Mouse (Mus musculus) stomach, embryonic 16.5 days (tissue): ENCODE results near the gene Cd40. TPM values are rescaled to one million over a fixed set of nuclear protein-coding genes. Genes with fewer than 3 reads are reported as not detected.

Experiments used
- ATAC-seq: fragments of 200-750 bp; cut with Nextera tagmentation; 2 replicates; pipeline ENCODE4 v1.8.0; 2017; ENCODE audit warnings: moderate number of reproducible peaks, moderate TSS enrichment; ENCODE audit not compliant: insufficient read depth, low FRiP score
- H3K27ac ChIP-seq: fragments of 300-500 bp; sonication (generic); 2 replicates; pipeline ENCODE4 v1.5.1; 2014; ENCODE audit warnings: low read length
- H3K27me3 ChIP-seq: fragments of 300-500 bp; sonication (generic); 2 replicates; pipeline ENCODE4 v1.6.1; 2014; ENCODE audit warnings: low read length, control low read depth, mixed read lengths; ENCODE audit not compliant: control insufficient read depth, insufficient read depth
- H3K36me3 ChIP-seq: fragments of 300-500 bp; sonication (generic); 2 replicates; pipeline ENCODE4 v1.6.1; 2014; ENCODE audit warnings: low read length; ENCODE audit not compliant: control insufficient read depth, insufficient read depth
- H3K4me1 ChIP-seq: fragments of 300-500 bp; sonication (generic); 2 replicates; pipeline ENCODE4 v1.6.1; 2014; ENCODE audit warnings: low read length, control low read depth, mixed read lengths; ENCODE audit not compliant: control insufficient read depth, insufficient read depth
- H3K4me2 ChIP-seq: fragments of 300-500 bp; sonication (generic); 2 replicates; pipeline ENCODE4 v1.6.1; 2014; ENCODE audit warnings: low read depth, low read length, mixed read lengths
- H3K4me3 ChIP-seq: fragments of 300-500 bp; sonication (generic); replicated peaks from 2 replicates; pipeline ENCODE4 v1.5.1; 2014; ENCODE audit warnings: mild to moderate bottlenecking, low read length
- H3K9ac ChIP-seq: fragments of 300-500 bp; sonication (generic); 2 replicates; pipeline ENCODE4 v1.6.1; 2014; ENCODE audit warnings: low read length
- H3K9me3 ChIP-seq: fragments of 300-500 bp; sonication (generic); replicated peaks from 2 replicates; pipeline ENCODE4 v1.6.1; 2016; ENCODE audit warnings: low read length, control low read depth; ENCODE audit not compliant: control insufficient read depth
- WGBS: fragments of 180-500 bp; shearing (Covaris S2); extraction: QIAGEN DNeasy Blood & Tissue Kit; methylation state at CpG from one replicate; pipeline ENCODE4 v1.1.7; 2014; 5-methylcytosine and 5-hydroxymethylcytosine counted together
- polyA plus RNA-seq: library from polyadenylated mRNA; unstranded; fragments of >200 nt; fragmentation: Nextera tagmentation; extraction: Ambion mirVana; gene quantifications from 2 replicates; pipeline ENCODE4 v1.2.1, GENCODE M21; 2015

Cd40 gene
- polyA plus RNA-seq, 1 experiment from 2014 or later, result 7.0 TPM

DNA sequence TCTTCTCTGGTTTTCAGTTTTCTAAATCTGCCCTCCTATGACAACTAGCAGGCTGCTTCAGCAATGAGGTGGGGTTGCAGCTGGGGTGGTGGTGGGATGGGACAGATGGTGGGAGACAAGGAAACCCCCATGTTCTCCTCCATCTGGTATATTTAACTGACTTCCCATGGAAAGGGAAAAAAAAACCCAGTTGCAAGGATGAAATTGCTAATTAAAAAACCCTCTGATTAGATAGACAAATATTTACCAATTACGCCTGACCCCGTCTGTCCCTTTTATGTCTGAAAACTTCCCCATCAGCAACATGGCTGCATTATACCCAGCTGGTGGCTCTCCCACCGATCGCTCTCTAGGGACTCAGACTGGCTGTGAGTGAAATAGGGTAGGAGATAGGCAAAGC, 31.2 kb downstream of the Cd40 start:
- H3K4me2 ChIP-seq, result no peak overlapping the region
- no peaks in the 10 kb centered on the region for H3K4me1 ChIP-seq
- H3K9me3 ChIP-seq, result no peaks in the 10 kb centered on the region
- 69% methylated on average over 4 of the region's 4 CpGs for WGBS
- no peak overlapping the region for H3K27ac ChIP-seq
- H3K9ac ChIP-seq, result no peak overlapping the region
- no peaks in the 10 kb centered on the region for H3K27me3 ChIP-seq
- no peak for ATAC-seq
- no peaks in the 10 kb centered on the region for H3K36me3 ChIP-seq
- no peak overlapping the region for H3K4me3 ChIP-seq

DNA sequence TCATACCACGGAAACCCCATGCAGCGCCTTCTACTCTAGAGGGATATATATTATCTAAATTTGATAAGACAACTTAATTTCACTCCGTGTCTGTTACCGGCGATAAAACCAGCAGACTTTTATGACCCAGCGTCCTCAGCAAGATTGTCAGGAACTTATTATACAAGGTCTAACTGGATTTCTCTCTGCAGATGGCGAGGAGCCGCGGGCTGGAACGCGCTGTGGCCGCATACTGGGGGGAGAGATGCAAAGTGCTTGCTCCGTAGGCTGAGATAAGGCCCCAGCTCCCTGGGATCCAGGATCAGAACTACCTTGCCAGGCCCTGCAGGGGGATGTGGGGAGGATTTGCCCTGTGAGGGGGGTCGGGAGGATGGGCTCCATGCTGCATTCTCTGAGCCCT, 34.0 kb downstream of the Cd40 start:
- Histone ChIP-seq H3K9ac (no peak overlapping the region), H3K4me1 (no peaks in the 10 kb centered on the region), H3K4me2 (no peak overlapping the region), H3K27me3 (no peaks in the 10 kb centered on the region), H3K9me3 (no peaks in the 10 kb centered on the region), H3K4me3 (no peak overlapping the region), H3K27ac (no peak overlapping the region), H3K36me3 (no peaks in the 10 kb centered on the region)
- WGBS, result 43% methylated on average over 14 of the region's 14 CpGs
- ATAC-seq, result no peak

DNA sequence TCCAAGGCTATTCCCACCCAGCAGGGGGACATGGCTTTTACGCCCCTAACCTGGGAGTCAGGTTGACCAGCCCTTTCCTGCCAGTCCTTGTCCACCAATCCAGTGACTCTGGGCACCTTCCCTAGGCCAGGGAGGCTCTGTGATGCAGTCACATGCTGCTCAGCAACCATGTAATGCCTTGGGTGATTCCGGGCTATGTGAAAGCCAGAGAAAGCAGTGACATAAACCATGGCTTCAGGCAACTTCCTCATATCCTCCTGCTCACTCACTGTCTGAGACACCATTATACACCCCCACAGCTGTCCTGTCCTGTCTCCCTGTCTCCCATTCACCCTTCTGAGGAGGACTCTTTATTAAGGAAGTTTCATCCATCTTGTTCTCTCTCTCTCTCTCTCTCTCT, 35.2 kb downstream of the Cd40 start, which contains the start of gene 1700025C18Rik:
Gene 1700025C18Rik (minus strand): TSS at position 101 of the 400 bp plus-strand sequence.
- no peaks in the 10 kb centered on the region; the same call in 1 of the 2 replicates for H3K27me3 ChIP-seq
- no peak for ATAC-seq
- H3K36me3 ChIP-seq, result no peaks in the 10 kb centered on the region
- no peak within 1 kb of the TSS for H3K27ac ChIP-seq
- no peaks in the 10 kb centered on the region for H3K4me1 ChIP-seq
- no peak within 1 kb of the TSS for H3K9ac ChIP-seq
- H3K9me3 ChIP-seq, result no peaks in the 10 kb centered on the region
- no peak within 1 kb of the TSS for H3K4me3 ChIP-seq
- 68% methylated on average over 2 of the region's 2 CpGs for WGBS
- no peak within 1 kb of the TSS for H3K4me2 ChIP-seq

DNA sequence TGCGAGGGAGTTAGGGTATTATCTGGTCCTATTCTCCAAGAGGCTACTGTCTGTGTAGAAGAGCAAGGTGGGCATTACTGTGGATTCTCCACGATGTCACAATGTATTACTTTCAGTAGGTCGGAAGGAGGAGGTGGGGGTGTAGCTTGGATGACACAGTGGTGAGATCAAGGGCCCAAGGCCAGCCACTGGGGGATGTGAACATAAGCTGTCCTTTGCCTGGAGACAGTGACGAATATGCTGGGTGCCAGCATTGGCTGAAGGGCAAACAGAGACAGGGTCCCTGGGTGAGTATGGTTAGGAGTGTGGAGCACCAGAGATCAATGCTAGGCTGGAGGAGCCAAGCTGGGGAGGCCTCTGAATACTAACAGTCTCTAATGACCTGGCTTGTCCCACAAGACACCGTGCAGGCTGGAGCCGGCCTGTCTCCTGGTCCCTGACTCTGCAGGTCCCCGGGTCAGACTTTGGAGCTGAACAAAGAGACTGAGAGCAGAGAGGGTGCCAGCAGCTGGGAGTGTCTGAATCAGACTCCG, 36.1 kb downstream of the Cd40 start:
- no peak for ATAC-seq
- Histone ChIP-seq H3K36me3 (no peaks in the 10 kb centered on the region), H3K4me2 (no peak overlapping the region), H3K27me3 (peaks cover 1% of the 10 kb centered on the region; the same call in 1 of the 2 replicates), H3K9me3 (no peaks in the 10 kb centered on the region), H3K27ac (no peak overlapping the region), H3K4me1 (no peaks in the 10 kb centered on the region), H3K9ac (no peak overlapping the region), H3K4me3 (no peak overlapping the region)
- WGBS, result 64% methylated on average over 8 of the region's 8 CpGs

DNA sequence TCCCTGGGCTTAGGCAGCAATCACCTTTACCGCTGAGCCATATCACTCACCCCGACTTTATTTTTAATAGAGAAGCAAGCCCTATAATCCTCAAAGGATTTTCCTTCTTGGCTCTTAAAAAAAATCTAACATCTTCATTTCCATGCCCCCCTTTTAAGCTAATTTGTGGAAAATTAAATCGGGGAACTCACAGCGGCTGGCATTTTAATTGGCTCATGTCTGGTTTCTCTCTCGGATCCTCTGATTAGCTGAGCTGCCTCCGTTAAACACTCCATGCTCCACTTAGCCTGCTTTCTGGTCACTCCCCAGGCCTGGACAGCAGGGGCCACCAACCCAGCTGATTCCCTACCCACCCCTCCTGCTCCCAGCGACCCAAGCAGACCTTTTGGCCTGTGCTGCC, 37.0 kb downstream of the Cd40 start:
- Histone ChIP-seq H3K9ac (no peak overlapping the region), H3K27ac (no peak overlapping the region), H3K36me3 (no peaks in the 10 kb centered on the region), H3K9me3 (no peaks in the 10 kb centered on the region), H3K4me1 (no peaks in the 10 kb centered on the region), H3K27me3 (peaks cover 3% of the 10 kb centered on the region; the same call in 1 of the 2 replicates), H3K4me2 (no peak overlapping the region), H3K4me3 (no peak overlapping the region)
- WGBS, result 82% methylated on average over 7 of the region's 7 CpGs
- ATAC-seq, result no peak

DNA sequence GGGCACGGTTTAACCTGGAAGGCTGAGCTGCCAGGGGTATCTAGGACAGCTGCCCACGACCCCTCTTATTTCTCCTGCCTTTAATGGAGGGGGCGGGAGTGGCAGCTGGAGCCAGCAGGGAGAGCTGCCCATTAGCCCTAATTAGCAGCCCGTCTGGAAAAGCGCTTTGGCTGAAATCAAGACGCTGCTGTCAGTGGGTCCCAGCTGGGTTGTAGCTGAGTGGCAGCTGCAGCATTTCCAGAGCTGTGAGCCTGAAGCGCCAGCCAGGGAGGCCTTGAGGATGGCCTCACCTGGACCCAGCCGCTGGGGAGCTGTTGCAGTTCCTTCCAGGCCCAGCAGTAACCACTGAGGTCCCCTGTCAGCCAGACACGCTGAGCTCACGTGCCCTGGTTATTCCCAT, 40.9 kb downstream of the Cd40 start:
- no peak overlapping the region for H3K27ac ChIP-seq
- 23% methylated on average over 10 of the region's 10 CpGs for WGBS
- H3K4me3 ChIP-seq, result no peak overlapping the region
- no peaks in the 10 kb centered on the region for H3K9me3 ChIP-seq
- no peaks in the 10 kb centered on the region for H3K36me3 ChIP-seq
- ATAC-seq, result no peak
- no peaks in the 10 kb centered on the region for H3K4me1 ChIP-seq
- no peak overlapping the region for H3K9ac ChIP-seq
- H3K27me3 ChIP-seq, result peaks cover 3% of the 10 kb centered on the region; the same call in 1 of the 2 replicates
- no peak overlapping the region for H3K4me2 ChIP-seq

DNA sequence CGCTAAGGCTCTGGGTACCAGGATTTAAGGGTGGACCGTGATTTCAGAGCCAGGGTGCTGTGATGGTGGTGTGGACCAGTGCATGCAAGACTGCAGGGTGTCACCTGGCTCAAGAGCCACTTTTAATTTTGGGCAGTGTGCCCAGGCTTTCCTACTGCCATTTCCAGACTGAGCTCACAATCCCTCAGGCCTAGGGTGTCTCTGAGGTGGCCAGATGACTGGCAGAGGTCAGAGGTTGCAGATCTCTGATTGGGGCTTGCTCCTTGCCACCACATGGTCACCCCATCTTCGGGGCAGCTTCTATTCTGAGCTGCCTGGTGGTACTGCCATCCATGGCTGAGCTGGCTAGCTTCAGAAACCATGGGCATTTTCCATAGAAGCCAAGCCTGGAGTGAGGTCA, 43.4 kb downstream of the Cd40 start:
- ATAC-seq, result no peak
- Histone ChIP-seq H3K4me2 (no peak overlapping the region), H3K27me3 (peaks cover 3% of the 10 kb centered on the region; the same call in 1 of the 2 replicates), H3K36me3 (no peaks in the 10 kb centered on the region), H3K9me3 (no peaks in the 10 kb centered on the region), H3K4me3 (no peak overlapping the region), H3K9ac (no peak overlapping the region), H3K4me1 (no peaks in the 10 kb centered on the region), H3K27ac (no peak overlapping the region)
- WGBS, result 73% methylated on average over 3 of the region's 3 CpGs

DNA sequence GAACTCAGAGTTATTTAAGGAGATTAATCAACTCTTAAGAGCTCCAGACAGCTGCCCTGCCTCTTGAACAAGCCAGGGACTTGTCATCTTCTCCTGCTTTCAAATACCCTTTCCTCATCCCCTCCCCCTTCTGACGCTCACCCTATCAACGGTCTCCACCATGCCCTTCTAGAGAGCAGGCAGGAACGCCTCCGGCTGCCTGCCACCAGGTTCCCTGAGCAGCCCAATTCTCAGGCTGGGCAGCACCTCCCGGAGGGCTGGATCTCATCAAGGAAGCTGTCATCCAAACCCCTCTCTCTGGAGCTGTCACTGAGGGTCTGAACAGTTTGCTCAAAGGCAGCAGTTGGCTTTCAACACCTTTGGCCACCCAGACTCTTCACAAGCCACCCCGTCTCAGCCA, 45.3 kb downstream of the Cd40 start:
- ATAC-seq, result no peak
- Histone ChIP-seq H3K9ac (no peak overlapping the region), H3K4me1 (no peaks in the 10 kb centered on the region), H3K4me3 (no peak overlapping the region), H3K4me2 (no peak overlapping the region), H3K27me3 (peaks cover 8% of the 10 kb centered on the region), H3K27ac (no peak overlapping the region), H3K9me3 (no peaks in the 10 kb centered on the region), H3K36me3 (no peaks in the 10 kb centered on the region)
- WGBS, result 4% methylated on average over 6 of the region's 6 CpGs

DNA sequence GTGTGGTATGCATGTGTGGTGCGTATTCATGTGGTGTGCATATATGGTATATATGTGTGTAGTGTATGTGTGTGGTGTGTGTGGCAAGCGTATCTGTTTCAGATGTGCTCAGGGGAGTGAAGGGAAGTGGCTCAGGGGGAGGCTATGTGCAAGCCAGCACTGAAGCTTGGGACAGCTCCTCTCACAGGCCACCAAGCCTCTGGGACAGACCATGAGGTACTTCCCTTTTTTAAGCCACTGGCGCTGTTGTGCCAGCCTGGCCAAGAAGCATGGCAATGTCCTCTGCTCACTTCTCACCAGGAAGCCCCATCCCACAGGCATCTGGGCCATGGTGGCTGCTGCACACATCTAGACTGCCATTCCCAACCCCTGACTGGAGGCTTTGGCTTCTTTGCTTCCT, 47.5 kb downstream of the Cd40 start:
- H3K4me3 ChIP-seq, result no peak overlapping the region
- 65% methylated on average over 3 of the region's 3 CpGs for WGBS
- no peak overlapping the region for H3K27ac ChIP-seq
- no peaks in the 10 kb centered on the region for H3K9me3 ChIP-seq
- H3K4me2 ChIP-seq, result no peak overlapping the region
- ATAC-seq, result no peak
- H3K9ac ChIP-seq, result no peak overlapping the region
- H3K36me3 ChIP-seq, result no peaks in the 10 kb centered on the region
- H3K4me1 ChIP-seq, result no peaks in the 10 kb centered on the region
- H3K27me3 ChIP-seq, result peaks cover 17% of the 10 kb centered on the region
